Mouse (Mus musculus) cerebellum, adult 9-10 months (tissue): Measurements from ENCODE around the gene Itga11.
"Not testable (repeated sequence)": the region's sequence is repeated elsewhere in the genome, so short reads cannot be mapped to it uniquely, and the experiment has no call there.

Experiments
- DNase-seq: peaks from one replicate; pipeline ENCODE4 v3.0.0; 2022

Gene Itga11

GRCm38 (mm10) chr9:62819910-62820309, 142.3 kb downstream of the Itga11 start:
- DNase-seq, result not testable (repeated sequence)

- no peak for DNase-seq
Measured at GRCm38 (mm10) chr9:62820829-62821228, 143.2 kb downstream of the Itga11 start.

- no peak for DNase-seq
Measured at GRCm38 (mm10) chr9:62821811-62822210, 144.2 kb downstream of the Itga11 start.

GRCm38 (mm10) chr9:62825791-62826393, 148.3 kb downstream of the Itga11 start:
- no peak for DNase-seq

GRCm38 (mm10) chr9:62826456-62826855, 148.8 kb downstream of the Itga11 start:
- no peak for DNase-seq

GRCm38 (mm10) chr9:62827939-62828652, 150.5 kb downstream of the Itga11 start:
- peak; percentile 73 for DNase-seq

- peak; percentile 94 for DNase-seq
Measured at GRCm38 (mm10) chr9:62828662-62829086, 151.0 kb downstream of the Itga11 start.

- DNase-seq, result no peak
Measured at GRCm38 (mm10) chr9:62829877-62830276, 152.3 kb downstream of the Itga11 start.
